Mouse (Mus musculus) urinary bladder, postnatal 14 days (tissue): ENCODE measurements around the gene Slco1b2.
"Not testable (repeated sequence)": the region's sequence is repeated elsewhere in the genome, so short reads cannot be mapped to it uniquely, and the experiment has no call there.

ENCODE experiments used
- DNase-seq: peaks from one replicate; pipeline ENCODE4 v3.0.0; 2021; ENCODE audit warnings: low spot score

The Slco1b2 gene

DNA sequence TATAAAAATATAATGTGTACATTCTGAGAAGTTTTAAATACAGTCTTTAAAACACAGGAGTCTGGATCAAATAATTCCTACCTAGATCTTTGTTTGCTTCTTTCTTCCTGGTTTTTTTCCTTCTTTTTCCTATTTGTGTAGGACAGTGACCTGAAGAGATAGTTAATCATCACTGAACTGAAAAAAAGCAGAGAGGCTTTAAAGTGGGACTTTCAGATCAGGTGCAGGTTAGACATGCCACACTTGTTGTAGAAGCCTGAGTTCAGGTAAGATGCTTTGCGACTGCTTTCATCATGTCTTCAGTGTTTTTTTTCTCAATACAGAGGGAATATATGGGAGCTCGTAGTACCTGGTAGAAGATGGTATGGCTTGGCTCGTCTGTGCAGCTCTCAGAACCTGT is at the start of gene Slco1b2:
TSS of gene Slco1b2 (plus strand) at position 228 of the 400 bp plus-strand sequence.
- no peak for DNase-seq

DNA sequence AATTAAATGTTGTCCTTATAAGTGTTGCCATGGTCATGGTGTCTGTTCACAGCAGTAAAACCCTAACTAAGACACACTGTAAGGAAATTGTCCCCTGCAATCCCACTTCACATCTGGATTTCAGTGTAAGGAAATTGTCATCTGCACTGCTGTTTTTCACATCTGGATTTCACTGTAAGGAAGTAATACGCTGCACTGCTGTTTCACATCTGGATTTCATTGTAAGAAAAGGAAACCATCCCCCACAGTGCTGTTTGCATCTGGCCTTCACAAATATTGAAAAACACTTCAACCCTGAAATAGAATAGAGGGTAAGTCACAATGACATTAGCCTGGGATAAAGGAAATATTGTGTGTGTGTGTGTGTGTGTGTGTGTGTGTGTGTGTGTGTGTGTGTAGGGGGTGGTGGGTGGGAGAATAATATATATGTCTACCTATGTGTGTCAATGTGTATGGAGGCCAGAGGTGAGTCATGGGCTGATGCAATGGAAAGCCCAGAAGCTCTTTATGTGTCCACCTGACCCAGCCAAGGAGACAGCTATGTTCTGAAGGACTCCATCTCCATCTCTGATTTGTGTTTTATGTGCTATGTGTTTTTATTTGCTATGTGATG is 44.4 kb upstream of the Slco1b2 start:
- no peak for DNase-seq

DNA sequence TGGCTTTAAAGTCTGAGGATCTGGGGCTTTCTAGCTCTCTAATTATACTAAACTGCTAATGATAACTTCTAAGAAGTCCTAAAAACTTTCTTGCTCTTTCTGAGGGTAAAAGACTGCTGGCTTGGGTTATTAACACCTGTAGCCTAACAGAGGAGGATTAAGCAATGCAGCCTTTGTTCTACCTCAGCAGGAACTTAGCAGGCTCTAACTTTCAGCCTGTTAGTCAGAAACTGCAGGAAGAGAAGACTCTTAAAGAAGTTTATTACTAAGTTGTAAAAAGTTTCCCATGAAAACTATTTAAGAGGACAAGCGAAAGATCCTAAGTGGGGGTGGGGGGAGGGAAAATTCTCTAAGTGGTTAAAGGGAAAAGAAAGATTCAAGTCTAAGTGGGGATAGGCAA is 39.3 kb upstream of the Slco1b2 start:
- DNase-seq = no peak

DNA sequence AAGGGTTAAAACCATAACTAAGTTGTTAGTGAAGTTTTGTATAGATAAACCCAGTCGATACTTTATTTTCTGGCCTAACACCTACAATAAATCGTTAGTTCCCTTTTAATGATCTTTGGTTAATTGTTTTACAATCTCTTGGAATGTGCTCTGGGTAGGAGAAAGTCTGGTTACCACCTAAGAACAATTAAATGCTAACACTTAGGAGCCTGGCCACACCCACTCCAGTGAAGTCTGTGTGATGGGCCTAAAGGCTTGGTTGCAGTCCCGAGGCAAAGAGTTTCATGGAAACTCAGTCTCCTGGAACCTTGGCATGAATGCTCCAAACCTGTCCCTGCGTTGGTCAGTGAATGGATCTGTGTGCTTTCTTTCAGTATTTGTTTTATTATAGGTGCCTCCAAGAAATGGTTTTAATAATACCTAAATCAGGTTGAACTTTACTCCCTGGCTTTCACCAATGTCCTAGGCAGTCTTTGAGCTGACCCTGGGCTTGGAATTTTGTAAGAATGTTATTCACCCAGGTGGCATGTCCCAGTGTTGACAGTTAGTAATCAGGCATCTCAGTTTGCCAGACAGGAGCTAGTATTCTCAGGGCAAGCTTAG is 38.6 kb upstream of the Slco1b2 start:
- DNase-seq = not testable (repeated sequence)

DNA sequence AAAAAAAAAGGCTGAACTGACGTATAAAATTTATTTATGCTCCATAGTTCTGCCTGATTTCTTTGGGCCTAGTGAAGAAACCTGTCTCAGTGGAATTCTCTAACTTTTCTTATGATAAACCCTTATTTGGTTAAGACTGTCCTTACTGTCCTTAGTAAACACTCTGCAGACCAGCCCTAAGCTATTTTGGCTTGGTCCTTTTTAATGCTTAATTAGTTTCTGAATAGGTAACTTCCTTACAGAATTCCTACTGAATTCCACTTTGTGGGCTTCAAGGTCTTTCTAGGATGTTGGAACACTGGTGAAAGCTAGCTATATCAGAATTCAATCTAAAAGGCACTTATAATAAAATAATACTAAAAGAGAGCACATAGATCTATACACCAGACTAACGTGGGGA is 33.2 kb upstream of the Slco1b2 start:
- no peak for DNase-seq

DNA sequence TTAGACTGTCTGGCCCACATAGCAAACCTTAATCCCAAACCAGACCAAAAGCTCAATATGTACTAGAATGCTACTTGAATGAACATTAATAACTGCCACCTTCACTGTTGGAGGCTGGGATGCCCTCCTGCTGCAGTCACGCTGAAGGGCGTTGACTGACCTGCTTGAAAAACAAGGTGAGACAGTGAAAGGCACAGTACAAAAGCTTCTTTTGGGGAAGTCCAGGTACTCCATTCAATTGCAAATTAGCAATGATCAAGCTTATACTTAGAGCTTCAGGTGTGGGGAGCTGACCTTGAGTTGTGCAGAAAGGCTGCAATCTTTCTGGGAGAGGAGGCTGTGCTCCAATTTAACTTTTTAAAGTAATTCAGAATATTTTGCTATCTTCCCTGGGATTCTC is 32.3 kb upstream of the Slco1b2 start:
- no peak for DNase-seq

DNA sequence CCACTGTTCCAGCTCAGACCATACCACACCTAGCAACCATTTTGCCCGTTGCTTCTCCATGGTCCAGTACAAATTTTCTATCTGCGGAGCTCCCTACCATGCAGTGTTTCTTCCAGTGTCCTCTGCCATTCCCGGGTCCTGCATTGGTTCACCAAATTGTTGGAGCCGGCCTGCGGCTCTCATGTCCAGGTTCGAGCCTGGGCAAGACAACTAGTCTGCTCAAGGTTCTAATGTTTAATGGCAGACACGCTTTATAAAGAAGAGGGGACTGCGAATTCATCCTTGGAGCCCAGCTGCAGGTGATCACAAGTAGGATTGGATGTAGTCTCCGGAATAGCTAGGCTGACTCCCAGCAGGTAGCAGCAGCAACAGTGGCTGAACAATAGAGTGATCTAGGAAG is 28.4 kb upstream of the Slco1b2 start:
- no peak for DNase-seq

DNA sequence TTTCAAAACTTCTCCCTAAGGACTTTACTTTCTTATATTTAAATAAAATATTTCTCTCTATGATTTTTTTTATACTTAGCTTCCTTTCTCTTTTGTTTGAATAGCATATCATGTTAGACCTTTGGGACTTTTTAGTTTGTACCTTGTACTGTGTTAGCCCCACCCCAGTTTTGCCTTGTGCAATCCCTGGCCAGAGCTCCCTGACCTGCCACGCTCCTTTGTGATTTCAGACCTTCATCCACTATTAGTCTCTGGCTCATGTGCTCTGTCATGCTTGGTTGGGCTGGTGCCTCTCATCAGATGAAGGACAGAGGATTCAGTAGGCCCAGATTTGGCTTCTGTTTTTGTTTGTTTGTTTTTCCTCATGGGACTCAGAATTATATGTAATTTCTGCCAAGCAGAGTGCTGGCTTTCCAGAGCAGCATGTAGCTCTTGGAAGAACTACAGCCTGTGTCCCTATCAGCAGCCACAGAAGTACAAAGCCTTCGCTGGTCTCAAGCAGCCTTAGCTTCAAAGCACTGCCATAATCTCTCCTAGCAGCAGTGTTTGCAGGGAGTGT is 18.5 kb upstream of the Slco1b2 start:
- no peak for DNase-seq

DNA sequence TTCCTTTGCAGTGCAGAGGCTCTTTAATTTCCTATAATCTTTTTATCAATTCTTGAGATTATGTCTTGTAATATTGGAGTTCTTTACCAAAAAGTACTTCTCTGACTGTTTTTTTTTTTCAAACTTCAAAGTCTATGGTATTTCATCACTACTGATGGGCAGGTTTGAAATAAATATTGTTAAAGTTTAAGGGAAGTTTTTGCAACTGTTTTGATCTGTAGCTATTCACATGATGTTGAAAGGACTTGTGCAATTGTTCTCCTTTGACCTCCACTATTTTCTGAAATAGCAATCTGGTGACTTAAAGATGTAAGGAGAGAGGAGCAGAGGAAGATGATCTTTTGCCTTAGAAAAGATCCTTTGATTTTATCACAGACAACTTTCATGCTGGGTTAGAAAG is 15.3 kb upstream of the Slco1b2 start:
- DNase-seq = no peak

DNA sequence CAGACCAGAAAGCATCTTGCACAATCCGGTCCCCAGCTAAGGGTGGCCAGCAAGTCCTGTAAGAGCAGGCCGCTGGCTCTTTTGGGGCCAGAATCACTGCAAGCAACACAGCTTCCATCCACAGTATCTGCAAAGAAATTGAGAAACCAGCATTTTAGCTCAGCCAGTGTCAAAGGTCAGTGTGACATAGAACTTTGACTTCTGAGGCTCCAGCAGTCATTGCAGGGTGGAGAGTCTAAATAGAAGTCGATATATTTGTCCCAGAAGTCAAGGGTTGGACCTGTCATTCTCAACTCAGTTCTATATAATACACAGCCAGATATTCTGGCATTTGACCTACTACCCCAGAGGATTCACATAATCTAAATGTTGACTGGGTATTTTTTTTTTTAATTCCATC is 14.0 kb upstream of the Slco1b2 start:
- no peak for DNase-seq

DNA sequence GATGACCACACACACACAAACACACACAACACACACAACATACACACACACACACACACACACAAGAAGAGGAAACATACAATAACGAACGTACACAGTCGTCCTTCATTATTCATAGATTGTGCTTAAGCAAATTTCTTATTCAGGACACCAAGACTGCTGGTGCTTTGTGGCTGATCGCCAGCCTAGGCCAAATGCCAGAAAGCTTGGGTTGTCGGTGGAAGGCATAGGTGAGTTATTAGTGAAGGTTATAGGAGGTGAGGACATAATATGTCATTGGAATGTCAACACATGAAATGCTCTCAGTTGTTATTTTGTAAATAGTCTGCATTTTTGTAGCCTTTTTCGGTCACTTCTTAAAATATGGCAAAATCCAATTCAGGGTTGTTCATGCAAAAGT is 3.6 kb downstream of the Slco1b2 start:
- peak; percentile 15 for DNase-seq

DNA sequence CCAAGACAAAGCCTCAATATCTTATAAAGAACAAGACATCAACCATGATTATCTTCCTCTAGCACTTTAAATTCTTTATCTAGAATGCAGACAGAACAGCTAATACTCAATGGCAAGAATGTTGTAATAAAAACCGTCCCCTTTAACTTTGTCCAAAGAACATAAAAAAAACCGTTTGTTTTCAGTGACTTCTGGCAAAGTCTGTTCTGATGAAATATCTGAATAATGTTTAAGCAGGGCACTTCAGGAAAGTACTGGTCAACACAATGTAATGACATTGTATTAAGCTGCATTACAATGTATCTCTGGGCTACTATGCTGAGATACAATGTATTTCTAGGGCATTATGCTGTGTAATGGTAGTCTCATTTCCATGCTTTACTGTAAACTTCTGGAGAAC is 5.9 kb downstream of the Slco1b2 start:
- DNase-seq = no peak

DNA sequence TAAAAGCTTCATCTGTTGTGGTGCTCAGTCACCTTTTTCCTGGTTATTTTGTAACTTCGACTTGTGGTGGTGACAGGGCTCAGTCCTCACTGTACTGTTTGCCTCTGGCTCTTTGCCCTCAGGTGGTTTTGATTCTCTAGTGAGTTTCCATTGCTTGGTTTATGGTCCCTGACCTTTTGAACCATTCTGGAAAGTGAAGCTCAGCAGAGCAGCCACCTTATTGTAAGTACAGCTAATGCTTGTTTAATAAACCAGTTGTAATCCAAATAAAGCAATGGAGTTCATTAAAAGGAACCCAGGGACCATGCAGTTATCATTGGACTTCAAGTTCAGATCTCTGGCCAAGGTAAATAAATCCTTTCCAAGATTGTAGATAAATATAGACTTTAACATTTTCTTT is 11.3 kb downstream of the Slco1b2 start:
- DNase-seq = peak; percentile 22

DNA sequence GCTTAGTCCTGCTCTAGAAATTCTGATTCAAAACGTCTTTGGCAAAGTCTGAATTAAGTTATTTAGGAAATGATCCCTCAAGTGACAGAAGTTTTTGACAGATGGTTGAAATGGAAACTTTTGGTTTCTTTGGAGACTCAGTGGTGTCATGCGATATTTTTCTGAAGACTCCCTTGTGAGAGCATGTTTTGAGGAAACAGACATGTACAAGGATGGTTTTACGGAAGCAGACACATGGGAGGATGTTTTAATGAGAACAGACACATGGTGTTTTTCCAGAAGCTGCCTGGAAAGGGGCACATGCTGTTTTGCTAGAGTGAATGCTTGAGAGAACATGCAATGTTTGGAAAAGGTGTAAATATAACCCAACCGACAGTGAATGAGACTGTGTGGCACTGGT is 57.7 kb downstream of the Slco1b2 start:
- no peak for DNase-seq

DNA sequence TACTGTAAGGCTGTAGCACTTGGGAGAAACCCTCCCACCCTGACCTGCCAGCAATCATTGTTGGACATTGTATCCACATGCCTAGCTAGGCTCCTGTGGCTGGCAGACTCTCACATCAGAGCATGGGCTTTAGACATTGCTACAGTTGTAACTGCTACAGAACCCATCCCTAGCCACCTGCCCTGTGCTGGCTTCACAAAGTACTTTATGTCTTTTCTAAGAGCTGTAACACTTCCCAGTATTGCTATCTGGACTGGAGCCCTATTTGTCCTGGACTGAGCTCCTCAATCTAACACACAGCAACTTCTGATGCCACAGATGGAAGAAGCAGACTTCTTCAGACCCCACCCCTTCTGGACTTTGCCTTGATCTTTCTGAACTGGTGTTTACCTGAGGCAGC is 61.9 kb downstream of the Slco1b2 start:
- no peak for DNase-seq
